Mouse (Mus musculus) midbrain, embryonic 12.5 days (tissue): ENCODE data around the gene Car9. TPM values are rescaled to one million over a fixed set of nuclear protein-coding genes. Genes with fewer than 3 reads are reported as not detected.

ENCODE experiments used
- ATAC-seq: fragments of 200-750 bp; cut with Nextera tagmentation; 2 replicates; pipeline ENCODE4 v1.8.0; 2017; ENCODE audit warnings: low read depth, moderate TSS enrichment, moderate library complexity; ENCODE audit not compliant: low FRiP score
- H3K27ac ChIP-seq: fragments of 300-500 bp; sonication (generic); replicated peaks from 2 replicates; pipeline ENCODE4 v1.5.1; 2016; ENCODE audit warnings: mild to moderate bottlenecking
- H3K27me3 ChIP-seq: fragments of 300-500 bp; sonication (generic); 2 replicates; pipeline ENCODE4 v1.6.1; 2016; ENCODE audit warnings: mild to moderate bottlenecking
- H3K36me3 ChIP-seq: fragments of 300-500 bp; sonication (generic); 2 replicates; pipeline ENCODE4 v1.6.1; 2016
- H3K4me1 ChIP-seq: fragments of 300-500 bp; sonication (generic); 2 replicates; pipeline ENCODE4 v1.6.1; 2016
- H3K4me2 ChIP-seq: fragments of 300-500 bp; sonication (generic); replicated peaks from 2 replicates; pipeline ENCODE4 v1.6.1; 2016; ENCODE audit warnings: mild to moderate bottlenecking, moderate library complexity
- H3K4me3 ChIP-seq: fragments of 300-500 bp; sonication (generic); 2 replicates; pipeline ENCODE4 v1.5.1; 2016; ENCODE audit warnings: mild to moderate bottlenecking
- H3K9ac ChIP-seq: fragments of 300-500 bp; sonication (generic); replicated peaks from 2 replicates; pipeline ENCODE4 v1.6.1; 2016; ENCODE audit warnings: mild to moderate bottlenecking, moderate library complexity
- H3K9me3 ChIP-seq: fragments of 300-500 bp; sonication (generic); 2 replicates; pipeline ENCODE4 v1.6.1; 2016; ENCODE audit warnings: mild to moderate bottlenecking
- WGBS: fragments of 180-500 bp; shearing (Covaris S2); methylation state at CpG from one replicate; pipeline ENCODE4 v1.1.7; 2016; 5-methylcytosine and 5-hydroxymethylcytosine counted together
- polyA plus RNA-seq: library from polyadenylated mRNA; unstranded; fragments of >200 nt; fragmentation: Nextera tagmentation; extraction: Ambion mirVana; gene quantifications from 2 replicates; pipeline ENCODE4 v1.2.1, GENCODE M21; 2016

Gene Car9
- polyA plus RNA-seq, 1 experiment from 2014 or later = 0.61 TPM

GRCm38 (mm10) chr4:43497405-43497804 is 9.4 kb upstream of the Car9 start:
- WGBS = 95% methylated on average over 8 of the region's 8 CpGs
- Histone ChIP-seq H3K4me2 (peak overlapping the region; percentile 78), H3K36me3 (0 out of 2 replicates have a peak, but pooled peaks cover 2% of the 10 kb centered on the region), H3K4me3 (no peak overlapping the region; the same call in 1 of the 2 replicates), H3K27me3 (peaks cover 38% of the 10 kb centered on the region), H3K9me3 (no peaks in the 10 kb centered on the region), H3K9ac (no peak overlapping the region), H3K27ac (no peak overlapping the region), H3K4me1 (peaks cover 39% of the 10 kb centered on the region)
- no peak for ATAC-seq

DNA sequence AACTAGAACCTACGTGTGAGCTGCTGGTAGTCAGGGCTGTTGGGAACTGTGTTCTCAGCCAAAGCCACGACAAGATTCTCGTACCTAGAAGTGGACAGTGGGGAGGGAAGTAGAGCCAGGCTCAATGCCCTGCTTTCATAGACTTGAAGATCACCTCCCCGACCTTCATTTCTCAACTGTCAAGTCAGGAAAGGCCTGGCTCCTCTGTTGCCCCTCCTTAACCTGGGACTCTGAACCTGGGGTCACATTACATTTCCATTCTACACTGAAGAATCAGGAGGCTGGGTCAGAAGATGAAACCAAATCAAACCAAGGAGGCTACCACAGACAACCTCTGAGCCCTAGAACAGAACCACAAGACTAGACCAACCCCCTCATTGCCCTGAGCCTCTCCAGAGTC is 8.8 kb upstream of the Car9 start:
- Histone ChIP-seq H3K4me2 (peak overlapping the region; percentile 78), H3K27me3 (peaks cover 38% of the 10 kb centered on the region), H3K4me1 (peaks cover 39% of the 10 kb centered on the region), H3K9me3 (no peaks in the 10 kb centered on the region), H3K27ac (no peak overlapping the region), H3K36me3 (0 out of 2 replicates have a peak, but pooled peaks cover 2% of the 10 kb centered on the region), H3K9ac (peak overlapping the region; percentile 44), H3K4me3 (peak overlapping the region; percentile 57)
- ATAC-seq = no peak
- 79% methylated on average over 4 of the region's 4 CpGs for WGBS

GRCm38 (mm10) chr4:43498983-43499382 is 7.8 kb upstream of the Car9 start:
- peaks cover 38% of the 10 kb centered on the region for H3K4me1 ChIP-seq
- H3K4me2 ChIP-seq = peak overlapping the region; percentile 78
- peak overlapping the region; percentile 57 for H3K4me3 ChIP-seq
- 0 out of 2 replicates have a peak, but pooled peaks cover 2% of the 10 kb centered on the region for H3K36me3 ChIP-seq
- 15% methylated on average over 8 of the region's 8 CpGs for WGBS
- peaks cover 42% of the 10 kb centered on the region for H3K27me3 ChIP-seq
- H3K9ac ChIP-seq = peak overlapping the region; percentile 59
- ATAC-seq = peak; percentile 25
- H3K27ac ChIP-seq = no peak overlapping the region
- no peaks in the 10 kb centered on the region for H3K9me3 ChIP-seq

- 8% methylated on average over 50 of the region's 50 CpGs for WGBS
- H3K27ac ChIP-seq = no peak within 1 kb of the TSS; the same call in 1 of the 2 replicates
- H3K4me2 ChIP-seq = peak within 1 kb of the TSS; percentile 78
- peak; percentile 83 for ATAC-seq
- 0 out of 2 replicates have a peak, but pooled peaks cover 2% of the 10 kb centered on the region for H3K36me3 ChIP-seq
- no peaks in the 10 kb centered on the region for H3K9me3 ChIP-seq
- H3K9ac ChIP-seq = peak within 1 kb of the TSS; percentile 59
- peak within 1 kb of the TSS; percentile 57 for H3K4me3 ChIP-seq
- peaks cover 42% of the 10 kb centered on the region for H3K27me3 ChIP-seq
- H3K4me1 ChIP-seq = peaks cover 32% of the 10 kb centered on the region
These were observed 7.1 kb upstream of the Car9 start, which contains the start of gene Arhgef39 for GRCm38 (mm10) chr4:43499407-43500333. Arhgef39 (minus strand) TSS chr4:43499695.

DNA sequence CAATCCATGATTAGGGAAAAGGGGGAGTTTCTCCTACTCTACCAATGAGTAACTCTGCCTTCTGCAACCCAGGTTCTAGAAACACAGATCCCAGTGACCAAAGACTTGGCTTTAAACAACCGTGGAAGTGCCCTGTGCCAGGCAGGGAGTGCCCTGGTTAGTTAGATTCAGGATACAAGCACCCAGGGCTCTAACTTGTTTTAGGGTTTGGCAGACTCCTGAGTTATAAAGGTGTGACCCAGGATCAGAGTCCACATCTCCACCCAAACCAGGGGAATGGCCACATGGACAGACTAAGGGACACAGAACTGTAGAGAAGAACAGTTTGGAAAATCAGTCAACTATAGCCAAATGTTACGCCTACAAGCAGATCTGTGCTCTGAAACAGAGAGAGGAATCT is 3.7 kb upstream of the Car9 start:
- Histone ChIP-seq H3K36me3 (no peaks in the 10 kb centered on the region), H3K9ac (no peak overlapping the region), H3K4me1 (peaks cover 13% of the 10 kb centered on the region), H3K9me3 (no peaks in the 10 kb centered on the region), H3K27ac (no peak overlapping the region), H3K27me3 (peaks cover 43% of the 10 kb centered on the region), H3K4me3 (no peak overlapping the region), H3K4me2 (no peak overlapping the region)
- no peak for ATAC-seq
- 76% methylated on average over 2 of the region's 2 CpGs for WGBS

DNA sequence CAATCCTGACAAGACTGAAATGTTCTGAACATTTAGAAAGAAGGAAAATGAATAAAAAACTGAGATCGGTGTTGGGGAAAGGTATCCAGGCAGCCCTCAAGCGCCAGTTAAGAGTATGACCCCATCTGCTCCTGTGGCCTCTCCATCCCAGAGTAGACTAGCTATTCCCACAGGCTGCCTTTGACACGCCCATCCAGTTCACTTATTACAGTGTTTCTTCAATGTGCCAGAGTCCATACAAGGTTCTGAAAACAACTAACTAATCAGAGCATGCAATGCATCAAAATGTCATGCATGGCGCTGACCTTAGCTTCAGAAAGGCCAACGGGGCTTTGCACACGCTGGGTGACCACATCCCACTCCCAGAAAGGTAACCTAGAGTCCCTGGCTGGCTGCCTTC is 3.3 kb upstream of the Car9 start:
- H3K36me3 ChIP-seq = no peaks in the 10 kb centered on the region
- H3K9ac ChIP-seq = no peak overlapping the region
- H3K4me3 ChIP-seq = no peak overlapping the region
- no peak overlapping the region for H3K27ac ChIP-seq
- H3K27me3 ChIP-seq = peaks cover 48% of the 10 kb centered on the region
- no peak overlapping the region for H3K4me2 ChIP-seq
- ATAC-seq = no peak
- H3K4me1 ChIP-seq = peaks cover 13% of the 10 kb centered on the region
- no peaks in the 10 kb centered on the region for H3K9me3 ChIP-seq
- WGBS = 88% methylated on average over 6 of the region's 6 CpGs

- 90% methylated on average over 4 of the region's 4 CpGs for WGBS
- no peaks in the 10 kb centered on the region for H3K36me3 ChIP-seq
- H3K27ac ChIP-seq = no peak overlapping the region
- no peak overlapping the region for H3K4me2 ChIP-seq
- no peak overlapping the region for H3K4me3 ChIP-seq
- peaks cover 55% of the 10 kb centered on the region for H3K27me3 ChIP-seq
- no peak overlapping the region for H3K9ac ChIP-seq
- no peaks in the 10 kb centered on the region for H3K9me3 ChIP-seq
- no peak for ATAC-seq
- peaks cover 15% of the 10 kb centered on the region for H3K4me1 ChIP-seq
These were observed 2.5 kb upstream of the Car9 start for GRCm38 (mm10) chr4:43504269-43504668.

DNA sequence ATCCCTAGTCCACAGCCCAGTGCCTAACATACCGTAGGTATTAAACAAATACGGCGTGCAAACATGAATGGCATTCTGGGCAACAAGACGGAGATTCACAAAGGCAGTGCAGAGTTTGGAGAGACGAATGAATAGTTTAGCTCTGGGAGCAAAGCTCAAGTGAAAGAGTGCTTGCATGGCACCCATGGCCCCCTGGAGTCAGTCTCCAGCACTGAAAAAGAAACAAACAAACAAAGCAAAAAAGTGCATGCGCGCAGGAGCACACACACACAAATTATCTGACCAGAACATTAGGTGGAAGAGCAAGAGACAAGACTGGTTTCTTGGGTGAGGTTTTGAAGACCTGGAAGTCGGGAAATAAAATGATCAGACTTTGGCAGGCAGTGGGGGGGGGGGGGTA is 692 bp upstream of the Car9 start:
- ATAC-seq = no peak
- Histone ChIP-seq H3K4me2 (no peak overlapping the region), H3K4me3 (no peak overlapping the region), H3K36me3 (no peaks in the 10 kb centered on the region), H3K27ac (no peak overlapping the region), H3K27me3 (peaks cover 54% of the 10 kb centered on the region), H3K9ac (no peak overlapping the region), H3K4me1 (peaks cover 18% of the 10 kb centered on the region), H3K9me3 (no peaks in the 10 kb centered on the region)
- WGBS = 68% methylated on average over 8 of the region's 8 CpGs

DNA sequence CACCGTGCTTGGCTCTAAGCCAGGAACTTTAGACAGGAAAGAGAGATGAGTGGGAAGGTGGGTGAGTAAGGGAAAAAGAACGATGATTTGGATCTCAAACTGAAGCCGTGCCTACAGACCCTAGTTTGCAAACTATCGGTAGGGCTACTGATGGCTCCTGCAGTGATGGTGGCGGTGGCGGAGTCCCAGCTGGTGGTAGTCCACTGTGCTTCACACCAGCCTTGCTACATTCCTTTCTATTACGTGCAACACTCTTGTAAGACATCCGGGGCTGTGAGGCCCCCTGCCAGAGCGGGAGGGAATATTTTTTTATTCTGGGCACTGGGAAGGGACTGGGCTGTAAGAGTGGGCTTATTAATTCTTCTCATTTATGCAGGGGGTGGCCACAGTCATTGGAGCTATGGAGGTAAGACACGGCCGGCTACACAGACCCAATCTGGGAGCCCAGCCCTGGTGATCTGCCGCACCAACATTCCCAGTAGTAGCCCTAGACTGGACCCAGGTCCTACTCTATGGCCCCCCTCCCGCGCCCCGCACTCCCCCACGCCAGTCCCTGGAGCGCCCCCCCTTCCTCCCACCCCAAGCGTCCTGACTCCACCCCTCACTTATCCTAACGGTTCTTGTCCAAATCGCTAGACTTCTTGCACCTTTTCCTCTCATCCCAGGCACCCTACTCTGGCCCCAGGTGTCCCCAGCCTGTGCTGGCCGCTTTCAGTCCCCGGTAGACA is 1.3 kb downstream of the Car9 start:
- peaks cover 56% of the 10 kb centered on the region for H3K27me3 ChIP-seq
- H3K4me3 ChIP-seq = peak overlapping the region; percentile 34
- no peak overlapping the region for H3K27ac ChIP-seq
- peak overlapping the region; percentile 55 for H3K4me2 ChIP-seq
- H3K4me1 ChIP-seq = peaks cover 18% of the 10 kb centered on the region
- H3K9me3 ChIP-seq = no peaks in the 10 kb centered on the region
- WGBS = 13% methylated on average over 21 of the region's 22 CpGs
- no peak for ATAC-seq
- peak overlapping the region; percentile 31; the same call in 1 of the 2 replicates for H3K9ac ChIP-seq
- no peaks in the 10 kb centered on the region for H3K36me3 ChIP-seq

- peak overlapping the region; percentile 34 for H3K4me3 ChIP-seq
- H3K4me2 ChIP-seq = peak overlapping the region; percentile 55
- H3K27ac ChIP-seq = no peak overlapping the region
- peaks cover 18% of the 10 kb centered on the region for H3K4me1 ChIP-seq
- peaks cover 56% of the 10 kb centered on the region for H3K27me3 ChIP-seq
- H3K36me3 ChIP-seq = no peaks in the 10 kb centered on the region
- H3K9ac ChIP-seq = peak overlapping the region; percentile 31; the same call in 1 of the 2 replicates
- ATAC-seq = no peak
- H3K9me3 ChIP-seq = no peaks in the 10 kb centered on the region
- WGBS = 4% methylated on average over 13 of the region's 13 CpGs
These were observed 1.9 kb downstream of the Car9 start for GRCm38 (mm10) chr4:43508666-43508997.

- Histone ChIP-seq H3K36me3 (no peaks in the 10 kb centered on the region), H3K4me2 (peak overlapping the region; percentile 55; the same call in 1 of the 2 replicates), H3K27me3 (peaks cover 52% of the 10 kb centered on the region), H3K9ac (0 out of 2 replicates have a peak overlapping the region, but pooled peaks have one; percentile 31), H3K4me3 (no peak overlapping the region), H3K27ac (no peak overlapping the region), H3K9me3 (no peaks in the 10 kb centered on the region), H3K4me1 (peaks cover 18% of the 10 kb centered on the region)
- WGBS = 42% methylated on average over 9 of the region's 9 CpGs
- no peak for ATAC-seq
These were observed 2.3 kb downstream of the Car9 start for GRCm38 (mm10) chr4:43509109-43509508.
